7 mouse cellular contexts compared by ENCODE assay signal in the genomic region with DNA sequence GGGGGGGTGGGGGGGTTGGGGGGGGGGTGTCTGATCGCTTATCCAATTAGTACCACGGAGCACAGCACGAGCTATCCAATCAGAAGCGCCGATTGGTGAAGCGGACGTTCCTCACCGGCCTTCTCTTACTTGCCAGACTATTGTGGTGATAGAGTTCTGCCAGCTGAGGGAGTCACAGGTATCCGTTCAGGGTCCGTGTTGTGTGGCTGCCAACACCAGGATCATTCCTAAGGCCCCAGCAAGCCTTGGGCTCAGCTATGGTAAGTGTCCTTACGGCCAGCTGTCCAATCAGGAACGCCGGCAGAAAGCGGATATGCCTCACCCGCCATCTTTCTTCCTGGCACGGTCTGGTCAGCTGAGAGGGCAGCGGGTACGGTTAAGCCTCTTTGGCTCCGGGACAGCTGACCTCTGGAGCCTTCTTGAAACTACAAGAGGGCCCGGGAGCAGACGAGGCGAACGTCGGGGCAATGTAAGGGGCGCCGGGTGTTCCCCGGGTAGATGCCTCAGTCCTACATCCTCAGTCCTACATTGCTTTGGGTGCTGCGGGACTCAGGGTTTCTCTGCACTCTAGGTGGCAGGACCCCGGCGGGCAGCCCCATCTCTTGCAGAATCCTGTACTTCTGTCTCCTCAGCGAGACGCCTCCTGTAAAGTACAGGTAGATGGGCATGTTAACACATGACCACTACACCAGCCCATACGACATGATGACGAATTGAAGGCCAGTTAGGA. TPM values are rescaled to one million over a fixed set of nuclear protein-coding genes. Genes with fewer than 3 reads are reported as not detected.
DNase-seq lines count a peak whose midpoint lies in the region; ATAC-seq lines count a peak whose summit lies in the region.

TSS of gene Zfp563 (plus strand) at position 91 of the 730 bp plus-strand sequence.

- peak; percentile 93 for DNase-seq in adrenal gland, postnatal 25 days
- peak; percentile 100 for DNase-seq in heart, adult 11 months
- DNase-seq in kidney, adult 18-20 months: peak; percentile 97
- peak; percentile 91 for DNase-seq in limb, embryonic 11.5 days (ENCODE audit: low spot score)
- DNase-seq in midbrain, embryonic 14.5 days: peak; percentile 93
- peak; percentile 75 to 88 for DNase-seq in spleen, adult 18-20 months

- peaks cover 6% of the 10 kb centered on the region for H3K4me1 ChIP-seq in embryonic facial prominence, embryonic 12.5 days
- no peaks in the 10 kb centered on the region for H3K4me1 ChIP-seq in limb, embryonic 11.5 days (ENCODE audit: control insufficient read depth, insufficient read depth, low read length)
- H3K4me1 ChIP-seq in midbrain, embryonic 14.5 days (ENCODE audit: control insufficient read depth, insufficient read depth, low read length): peaks cover 10% of the 10 kb centered on the region

- H3K27ac ChIP-seq in embryonic facial prominence, embryonic 12.5 days: peak within 1 kb of the TSS; percentile 85
- peak within 1 kb of the TSS; percentile 83 for H3K27ac ChIP-seq in limb, embryonic 11.5 days (replicated peaks; ENCODE audit: low read depth, low read length)
- H3K27ac ChIP-seq in midbrain, embryonic 14.5 days (replicated peaks; ENCODE audit: low read depth, low read length): peak within 1 kb of the TSS; percentile 89

- H3K9me3 ChIP-seq in embryonic facial prominence, embryonic 12.5 days: no peaks in the 10 kb centered on the region
- no peaks in the 10 kb centered on the region for H3K9me3 ChIP-seq in limb, embryonic 11.5 days (ENCODE audit: control insufficient read depth, low read length)
- H3K9me3 ChIP-seq in midbrain, embryonic 14.5 days (ENCODE audit: control insufficient read depth, low read length): no peaks in the 10 kb centered on the region

- peak within 1 kb of the TSS; percentile 61 for H3K4me2 ChIP-seq in embryonic facial prominence, embryonic 12.5 days (replicated peaks)
- H3K4me2 ChIP-seq in limb, embryonic 11.5 days (ENCODE audit: low read depth, severe bottlenecking): peak within 1 kb of the TSS; percentile 73
- H3K4me2 ChIP-seq in midbrain, embryonic 14.5 days (ENCODE audit: low read length): peak within 1 kb of the TSS; percentile 68

- WGBS in embryonic facial prominence, embryonic 12.5 days: 4% methylated on average over 34 of the region's 34 CpGs
- 5% methylated on average over 34 of the region's 34 CpGs for WGBS in limb, embryonic 11.5 days
- 4% methylated on average over 34 of the region's 34 CpGs for WGBS in midbrain, embryonic 14.5 days

- peak within 1 kb of the TSS; percentile 60 for H3K4me3 ChIP-seq in embryonic facial prominence, embryonic 12.5 days
- peak within 1 kb of the TSS; percentile 55 for H3K4me3 ChIP-seq in limb, embryonic 11.5 days (ENCODE audit: low read depth, low read length)
- H3K4me3 ChIP-seq in midbrain, embryonic 14.5 days (replicated peaks; ENCODE audit: low read depth, low read length): peak within 1 kb of the TSS; percentile 65

- H3K27me3 ChIP-seq in embryonic facial prominence, embryonic 12.5 days: no peaks in the 10 kb centered on the region
- H3K27me3 ChIP-seq in limb, embryonic 11.5 days (ENCODE audit: control insufficient read depth, insufficient read depth, low read length): no peaks in the 10 kb centered on the region
- no peaks in the 10 kb centered on the region for H3K27me3 ChIP-seq in midbrain, embryonic 14.5 days (ENCODE audit: control insufficient read depth, insufficient read depth, low read length)

- H3K36me3 ChIP-seq in embryonic facial prominence, embryonic 12.5 days: no peaks in the 10 kb centered on the region
- H3K36me3 ChIP-seq in limb, embryonic 11.5 days (ENCODE audit: control insufficient read depth, insufficient read depth, low read length): no peaks in the 10 kb centered on the region
- no peaks in the 10 kb centered on the region for H3K36me3 ChIP-seq in midbrain, embryonic 14.5 days (ENCODE audit: control insufficient read depth, insufficient read depth, low read length)

- peak; percentile 90 for ATAC-seq in embryonic facial prominence, embryonic 12.5 days (ENCODE audit: insufficient number of reproducible peaks, insufficient read depth, low FRiP score, low TSS enrichment)
- peak; percentile 92 for ATAC-seq in limb, embryonic 11.5 days (ENCODE audit: insufficient number of reproducible peaks, low FRiP score, low TSS enrichment, low read depth)
- ATAC-seq in midbrain, embryonic 14.5 days (ENCODE audit: low FRiP score, low TSS enrichment): peak; percentile 89

- H3K9ac ChIP-seq in embryonic facial prominence, embryonic 12.5 days: peak within 1 kb of the TSS; percentile 57
- peak within 1 kb of the TSS; percentile 74 for H3K9ac ChIP-seq in limb, embryonic 11.5 days (ENCODE audit: low read length)
- H3K9ac ChIP-seq in midbrain, embryonic 14.5 days (replicated peaks; ENCODE audit: low read length): peak within 1 kb of the TSS; percentile 78

RNA-seq across cellular contexts. Expression of gene Zfp563, which starts in this region (rescaled TPM):
- total RNA-seq in adrenal gland, postnatal 25 days (2021): 12.0 and 12.6 TPM in 2 replicates
- 9.9 and 10.4 TPM in 2 replicates for polyA plus RNA-seq in embryonic facial prominence, embryonic 12.5 days (2016; fragmentation: Nextera tagmentation; extraction: Ambion mirVana)
- 8.4 and 9.9 TPM in 2 replicates for polyA plus RNA-seq in limb, embryonic 11.5 days (2014; fragmentation: Nextera tagmentation; extraction: Ambion mirVana)
- polyA plus RNA-seq in midbrain, embryonic 14.5 days (2014; fragmentation: Nextera tagmentation; extraction: Ambion mirVana): 27.7 and 30.2 TPM in 2 replicates

Comparison
In these comparisons a context has a peak if more than half of its experiments do, and no peak if none do; other contexts are left out.
1. Peak in every context shown above with its lines: DNase-seq, ATAC-seq, H3K4me3 ChIP-seq and H3K27ac ChIP-seq.